Mouse (Mus musculus): ENCODE results near the gene Fam163a. TPM values are rescaled to one million over a fixed set of nuclear protein-coding genes. Genes with fewer than 3 reads are reported as not detected.

Gene Fam163a
- total and polyA plus RNA-seq, 3 experiments = not detected

GRCm38 (mm10) chr1:156212923-156213322 is 8.1 kb upstream of the Fam163a start:
- no peaks in the 10 kb centered on the region for H3K79me2 ChIP-seq (ENCODE audit: control insufficient read depth, insufficient read depth, low read length, poor library complexity)
- no peaks in the 10 kb centered on the region for H3K9me3 ChIP-seq (replicated peaks; ENCODE audit: insufficient read depth, low read length)
- peaks cover 0 to 13% of the 10 kb centered on the region in 2 experiments; a peak in 2 of 4 replicates for H3K36me3 ChIP-seq (ENCODE audit: control insufficient read depth in 1 of 2, insufficient read depth in 2 of 2, low read length in 2 of 2)
- no peak overlapping the region for H3K27ac ChIP-seq (ENCODE audit: control insufficient read depth, low read depth, low read length)
- H3K4me3 ChIP-seq (ENCODE audit: control insufficient read depth in 1 of 2, insufficient read depth in 1 of 2, low read depth in 2 of 2, low read length in 2 of 2) = no peak overlapping the region
- peaks cover 0 to 22% of the 10 kb centered on the region in 2 experiments for H3K4me1 ChIP-seq (ENCODE audit: control insufficient read depth in 1 of 2, insufficient read depth in 2 of 2, low read length in 2 of 2)
- peaks cover 0 to 2% of the 10 kb centered on the region in 2 experiments; a peak in 1 of 4 replicates for H3K27me3 ChIP-seq (ENCODE audit: control insufficient read depth in 1 of 2, insufficient read depth in 2 of 2, low read length in 2 of 2)
- DNase-seq (ENCODE audit: low read depth, low spot score) = peak; percentile 72
- no peak overlapping the region for H3K9ac ChIP-seq (ENCODE audit: control insufficient read depth, low read depth, low read length, poor library complexity, severe bottlenecking)
- TF ChIP-seq JUND (IDR thresholded peaks at IDR 0.05; ENCODE audit: low read depth, low read length) (no peak), TCF12 (IDR thresholded peaks at IDR 0.05; ENCODE audit: low read depth, low read length) (0 out of 2 replicates have a peak, but pooled peaks have one; percentile 19), EP300 (IDR thresholded peaks at IDR 0.05; ENCODE audit: low read depth in 1 of 2, low read length in 2 of 2) (peak; percentile 51 to 55; a peak in 3 of 4 replicates), GATA1 (IDR thresholded peaks at IDR 0.05; ENCODE audit: low read depth, low read length) (peak; percentile 69), ETS1 (IDR thresholded peaks at IDR 0.05; ENCODE audit: low read depth, low read length) (0 out of 2 replicates have a peak, but pooled peaks have one; percentile 40)

GRCm38 (mm10) chr1:156211809-156212317 is 7.0 kb upstream of the Fam163a start:
- no peak for TF ChIP-seq CHD1 (IDR thresholded peaks at IDR 0.05; ENCODE audit: low read depth, low read length)
- no peak for TF ChIP-seq ZNF384 (IDR thresholded peaks at IDR 0.05; ENCODE audit: low read depth, low read length)
- TF ChIP-seq KAT2A (conservative IDR thresholded peaks at IDR 0.05; ENCODE audit: low read depth, low read length) = no peak
- no peak for TF ChIP-seq E2F4 (IDR thresholded peaks at IDR 0.05; ENCODE audit: borderline replicate concordance, low read depth, low read length)
- TF ChIP-seq TBP (IDR thresholded peaks at IDR 0.05; ENCODE audit: low read depth, low read length) = no peak
- TF ChIP-seq ETS1 (IDR thresholded peaks at IDR 0.05; ENCODE audit: low read depth, low read length) = no peak
- no peak for TF ChIP-seq MEF2A (IDR thresholded peaks at IDR 0.05; ENCODE audit: extremely low read depth, insufficient replicate concordance, low read depth, low read length, poor library complexity, severe bottlenecking)
- TF ChIP-seq NELFE (IDR thresholded peaks at IDR 0.05; ENCODE audit: low read depth, low read length) = no peak
- no peak for TF ChIP-seq ZC3H11A (IDR thresholded peaks at IDR 0.05; ENCODE audit: low read depth, low read length)
- TF ChIP-seq GATA1 (IDR thresholded peaks at IDR 0.05; ENCODE audit: low read depth, low read length) = no peak
- no peak for TF ChIP-seq JUND (IDR thresholded peaks at IDR 0.05; ENCODE audit: low read depth, low read length)
- TF ChIP-seq RAD21 (IDR thresholded peaks at IDR 0.05; ENCODE audit: low read depth, low read length) = no peak
- no peak for TF ChIP-seq ZKSCAN1 (IDR thresholded peaks at IDR 0.05; ENCODE audit: low read depth, low read length)
- no peak for TF ChIP-seq MYC (IDR thresholded peaks at IDR 0.05; ENCODE audit: low read depth, low read length)
- no peak for TF ChIP-seq TCF12 (IDR thresholded peaks at IDR 0.05; ENCODE audit: low read depth, low read length)
- no peak for TF ChIP-seq SIN3A (IDR thresholded peaks at IDR 0.05; ENCODE audit: low read length)
- H3K27me3 ChIP-seq (ENCODE audit: control insufficient read depth in 1 of 2, insufficient read depth in 2 of 2, low read length in 2 of 2) = peaks cover 0 to 2% of the 10 kb centered on the region in 2 experiments; a peak in 1 of 4 replicates
- peaks cover 0 to 9% of the 10 kb centered on the region in 2 experiments; a peak in 2 of 4 replicates for H3K36me3 ChIP-seq (ENCODE audit: control insufficient read depth in 1 of 2, insufficient read depth in 2 of 2, low read length in 2 of 2)
- H3K9ac ChIP-seq (ENCODE audit: control insufficient read depth, low read depth, low read length, poor library complexity, severe bottlenecking) = no peak overlapping the region
- no peak overlapping the region for H3K27ac ChIP-seq (ENCODE audit: control insufficient read depth, low read depth, low read length)
- no peak for DNase-seq (ENCODE audit: low read depth, low spot score)
- no peaks in the 10 kb centered on the region for H3K9me3 ChIP-seq (replicated peaks; ENCODE audit: insufficient read depth, low read length)
- H3K4me3 ChIP-seq (ENCODE audit: control insufficient read depth in 1 of 2, insufficient read depth in 1 of 2, low read depth in 2 of 2, low read length in 2 of 2) = no peak overlapping the region
- peaks cover 0 to 13% of the 10 kb centered on the region in 2 experiments; a peak in 2 of 4 replicates for H3K4me1 ChIP-seq (ENCODE audit: control insufficient read depth in 1 of 2, insufficient read depth in 2 of 2, low read length in 2 of 2)
- no peaks in the 10 kb centered on the region for H3K79me2 ChIP-seq (ENCODE audit: control insufficient read depth, insufficient read depth, low read length, poor library complexity)
